In the genomic region with DNA sequence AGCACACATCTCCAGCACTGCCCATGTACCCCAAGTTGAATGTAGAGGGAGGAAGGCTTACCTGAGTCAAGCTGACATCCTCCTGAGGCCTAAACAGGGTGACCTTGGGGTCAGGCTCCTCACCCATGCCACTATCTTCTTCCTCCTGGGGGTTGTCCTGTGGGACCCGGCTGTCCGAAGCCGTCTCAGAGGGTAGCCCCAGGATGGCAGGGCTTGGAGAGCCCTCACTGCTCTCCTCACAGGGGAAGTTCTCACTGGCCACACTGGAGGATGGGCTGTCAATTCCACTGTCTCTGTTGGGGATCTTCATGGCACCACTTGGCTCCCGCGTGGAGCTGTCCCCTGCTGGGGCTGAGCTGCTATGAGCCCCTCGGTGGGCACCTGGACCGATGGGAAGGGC, we compare ENCODE assay signal across 19 mouse cellular contexts.
"Had no signal": no experiment of that assay in that cellular context is flagged by ENCODE, and none has a peak within 500 bp of the region (broad histone marks: within the 10 kb centered on the region; RNA-seq: fewer than 3 reads in every experiment).

No protein-coding gene starts in this region.

- H3K4me3 ChIP-seq: midbrain, embryonic 10.5 days; midbrain, embryonic 12.5 days; myocyte; neural tube, embryonic 13.5 days; neural tube, embryonic 15.5 days had no signal

- H3K4me2 ChIP-seq: lung, embryonic 14.5 days; midbrain, embryonic 12.5 days; neural tube, embryonic 13.5 days; neural tube, embryonic 15.5 days had no signal

- ATAC-seq: midbrain, embryonic 16.5 days had no signal

- H3K27me3 ChIP-seq: midbrain, embryonic 12.5 days; neural tube, embryonic 13.5 days; neural tube, embryonic 15.5 days had no signal

- H3K9ac ChIP-seq: lung, embryonic 14.5 days; midbrain, embryonic 12.5 days; neural tube, embryonic 13.5 days; neural tube, embryonic 15.5 days had no signal

- H3K4me1 ChIP-seq: midbrain, embryonic 10.5 days; midbrain, embryonic 12.5 days; neural tube, embryonic 13.5 days; neural tube, embryonic 15.5 days had no signal

- H3K9me3 ChIP-seq: midbrain, embryonic 12.5 days; neural tube, embryonic 15.5 days had no signal

- H3K36me3 ChIP-seq: neural tube, embryonic 15.5 days had no signal

- H3K27ac ChIP-seq: midbrain, embryonic 10.5 days; midbrain, embryonic 12.5 days; neural tube, embryonic 13.5 days; neural tube, embryonic 15.5 days had no signal

- DNase-seq: lung, adult 18-20 months; lung, embryonic 14.5 days; lung, postnatal 10 days; lung, postnatal 4 days; midbrain, embryonic 14.5 days; retina, postnatal 1 day; right cerebral cortex, adult 18-20 months; right cerebral cortex, postnatal 25 days; right cerebral cortex, postnatal 4 days; spleen, adult 18-20 months; thymus, adult 2 months; thymus, postnatal 25 days; thymus, postnatal 4 days had no signal
